Mouse (Mus musculus): ENCODE results near the gene H2-Ab1. TPM values are rescaled to one million over a fixed set of nuclear protein-coding genes. Genes with fewer than 3 reads are reported as not detected.

H2-Ab1 gene
- polyA plus RNA-seq, 1 experiment from 2014 or later: 11.7 TPM

- ATAC-seq (ENCODE audit: insufficient number of reproducible peaks, low FRiP score, low TSS enrichment, low read depth): peak; percentile 68; the same call in 1 of the 2 replicates
- Histone ChIP-seq H3K4me3 (replicated peaks) (peak overlapping the region; percentile 35), H3K27ac (replicated peaks) (no peak overlapping the region), H3K4me2 (replicated peaks) (peak overlapping the region; percentile 47), H3K27me3 (no peaks in the 10 kb centered on the region), H3K36me3 (no peaks in the 10 kb centered on the region), H3K9ac (no peak overlapping the region), H3K4me1 (0 out of 2 replicates have a peak, but pooled peaks cover 9% of the 10 kb centered on the region), H3K9me3 (replicated peaks) (no peaks in the 10 kb centered on the region)
- 17% methylated on average over 23 of the region's 23 CpGs for WGBS
Observed at GRCm38 (mm10) chr17:34295891-34296794, 38.7 kb downstream of the H2-Ab1 start.

DNA sequence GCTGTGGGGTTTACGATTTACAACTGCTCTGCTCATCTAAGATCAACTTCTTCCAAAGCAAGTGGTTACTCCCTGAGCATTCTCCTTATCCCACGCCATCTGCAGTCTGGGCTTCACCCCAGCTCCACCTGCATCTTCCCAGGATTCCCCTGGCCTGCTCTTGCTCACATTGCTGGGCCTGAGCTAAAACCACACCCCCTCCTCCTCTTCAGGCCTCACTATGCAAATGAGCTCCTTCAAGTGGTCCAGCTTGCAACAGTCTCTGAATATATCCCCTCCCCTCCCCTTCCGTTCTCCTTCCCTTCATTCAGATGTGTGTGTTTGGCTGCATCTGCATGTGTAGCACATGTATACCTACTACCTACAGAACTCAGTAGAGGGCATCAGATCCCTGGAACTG is 41.9 kb downstream of the H2-Ab1 start:
- Histone ChIP-seq H3K4me3 (replicated peaks) (no peak overlapping the region), H3K9me3 (replicated peaks) (no peaks in the 10 kb centered on the region), H3K4me1 (0 out of 2 replicates have a peak, but pooled peaks cover 5% of the 10 kb centered on the region), H3K27ac (replicated peaks) (no peak overlapping the region), H3K36me3 (no peaks in the 10 kb centered on the region), H3K4me2 (replicated peaks) (no peak overlapping the region), H3K27me3 (no peaks in the 10 kb centered on the region), H3K9ac (no peak overlapping the region)
- WGBS: 60% methylated on average over 3 of the region's 3 CpGs
- ATAC-seq (ENCODE audit: insufficient number of reproducible peaks, low FRiP score, low TSS enrichment, low read depth): no peak

GRCm38 (mm10) chr17:34300071-34300470 is 42.6 kb downstream of the H2-Ab1 start:
- Histone ChIP-seq H3K4me1 (0 out of 2 replicates have a peak, but pooled peaks cover 5% of the 10 kb centered on the region), H3K9me3 (replicated peaks) (no peaks in the 10 kb centered on the region), H3K9ac (no peak overlapping the region), H3K4me2 (replicated peaks) (no peak overlapping the region), H3K4me3 (replicated peaks) (no peak overlapping the region), H3K36me3 (no peaks in the 10 kb centered on the region), H3K27me3 (no peaks in the 10 kb centered on the region), H3K27ac (replicated peaks) (no peak overlapping the region)
- ATAC-seq (ENCODE audit: insufficient number of reproducible peaks, low FRiP score, low TSS enrichment, low read depth): no peak
- WGBS: 85% methylated on average over 8 of the region's 8 CpGs

- Histone ChIP-seq H3K9ac (no peak overlapping the region), H3K4me2 (replicated peaks) (no peak overlapping the region), H3K4me3 (replicated peaks) (no peak overlapping the region), H3K4me1 (0 out of 2 replicates have a peak, but pooled peaks cover 4% of the 10 kb centered on the region), H3K36me3 (no peaks in the 10 kb centered on the region), H3K27ac (replicated peaks) (no peak overlapping the region), H3K27me3 (no peaks in the 10 kb centered on the region), H3K9me3 (replicated peaks) (no peaks in the 10 kb centered on the region)
- 72% methylated on average over 23 of the region's 23 CpGs for WGBS
- ATAC-seq (ENCODE audit: insufficient number of reproducible peaks, low FRiP score, low TSS enrichment, low read depth): no peak
Observed at GRCm38 (mm10) chr17:34300691-34301566, 43.4 kb downstream of the H2-Ab1 start.

- H3K4me2 ChIP-seq (replicated peaks): no peak overlapping the region
- H3K27ac ChIP-seq (replicated peaks): no peak overlapping the region
- H3K27me3 ChIP-seq: no peaks in the 10 kb centered on the region
- WGBS: 82% methylated on average over 4 of the region's 4 CpGs
- H3K36me3 ChIP-seq: no peaks in the 10 kb centered on the region
- no peak for ATAC-seq (ENCODE audit: insufficient number of reproducible peaks, low FRiP score, low TSS enrichment, low read depth)
- no peaks in the 10 kb centered on the region for H3K9me3 ChIP-seq (replicated peaks)
- H3K4me3 ChIP-seq (replicated peaks): no peak overlapping the region
- H3K4me1 ChIP-seq: no peaks in the 10 kb centered on the region
- no peak overlapping the region for H3K9ac ChIP-seq
Observed at GRCm38 (mm10) chr17:34301670-34302190, 44.2 kb downstream of the H2-Ab1 start.

GRCm38 (mm10) chr17:34303789-34304188 is 46.3 kb downstream of the H2-Ab1 start:
- H3K36me3 ChIP-seq: no peaks in the 10 kb centered on the region
- H3K4me1 ChIP-seq: no peaks in the 10 kb centered on the region
- no peak for ATAC-seq (ENCODE audit: insufficient number of reproducible peaks, low FRiP score, low TSS enrichment, low read depth)
- 77% methylated on average over 2 of the region's 2 CpGs for WGBS
- H3K9ac ChIP-seq: no peak overlapping the region
- no peaks in the 10 kb centered on the region for H3K27me3 ChIP-seq
- no peak overlapping the region for H3K27ac ChIP-seq (replicated peaks)
- H3K4me3 ChIP-seq (replicated peaks): no peak overlapping the region
- H3K4me2 ChIP-seq (replicated peaks): no peak overlapping the region
- H3K9me3 ChIP-seq (replicated peaks): no peaks in the 10 kb centered on the region

GRCm38 (mm10) chr17:34304751-34305150 is 47.3 kb downstream of the H2-Ab1 start:
- no peak overlapping the region for H3K27ac ChIP-seq (replicated peaks)
- no peaks in the 10 kb centered on the region for H3K36me3 ChIP-seq
- no peak overlapping the region for H3K9ac ChIP-seq
- H3K4me3 ChIP-seq (replicated peaks): no peak overlapping the region
- no peaks in the 10 kb centered on the region for H3K9me3 ChIP-seq (replicated peaks)
- WGBS: 17% methylated on average over 4 of the region's 4 CpGs
- H3K27me3 ChIP-seq: no peaks in the 10 kb centered on the region; the same call in 1 of the 2 replicates
- H3K4me1 ChIP-seq: 0 out of 2 replicates have a peak, but pooled peaks cover 5% of the 10 kb centered on the region
- ATAC-seq (ENCODE audit: insufficient number of reproducible peaks, low FRiP score, low TSS enrichment, low read depth): 0 out of 2 replicates have a peak, but pooled peaks have one; percentile 41
- H3K4me2 ChIP-seq (replicated peaks): no peak overlapping the region

GRCm38 (mm10) chr17:34305380-34306030 is 48.0 kb downstream of the H2-Ab1 start, which contains the start of gene H2-Eb1:
TSS of gene H2-Eb1 (plus strand) at chr17:34305867.
- no peaks in the 10 kb centered on the region; the same call in 1 of the 2 replicates for H3K27me3 ChIP-seq
- no peak within 1 kb of the TSS for H3K27ac ChIP-seq (replicated peaks)
- H3K9ac ChIP-seq: no peak within 1 kb of the TSS
- no peaks in the 10 kb centered on the region for H3K9me3 ChIP-seq (replicated peaks)
- peak; percentile 74 for ATAC-seq (ENCODE audit: insufficient number of reproducible peaks, low FRiP score, low TSS enrichment, low read depth)
- H3K4me3 ChIP-seq (replicated peaks): no peak within 1 kb of the TSS
- H3K36me3 ChIP-seq: no peaks in the 10 kb centered on the region
- H3K4me1 ChIP-seq: 0 out of 2 replicates have a peak, but pooled peaks cover 8% of the 10 kb centered on the region
- no peak within 1 kb of the TSS for H3K4me2 ChIP-seq (replicated peaks)

- H3K9ac ChIP-seq: no peak overlapping the region
- ATAC-seq (ENCODE audit: insufficient number of reproducible peaks, low FRiP score, low TSS enrichment, low read depth): no peak
- H3K4me1 ChIP-seq: 0 out of 2 replicates have a peak, but pooled peaks cover 8% of the 10 kb centered on the region
- no peak overlapping the region for H3K4me2 ChIP-seq (replicated peaks)
- no peaks in the 10 kb centered on the region for H3K36me3 ChIP-seq
- no peaks in the 10 kb centered on the region; the same call in 1 of the 2 replicates for H3K27me3 ChIP-seq
- H3K9me3 ChIP-seq (replicated peaks): no peaks in the 10 kb centered on the region
- 76% methylated on average over 2 of the region's 2 CpGs for WGBS
- H3K27ac ChIP-seq (replicated peaks): no peak overlapping the region
- no peak overlapping the region for H3K4me3 ChIP-seq (replicated peaks)
Observed at GRCm38 (mm10) chr17:34306407-34306806, 48.9 kb downstream of the H2-Ab1 start.

DNA sequence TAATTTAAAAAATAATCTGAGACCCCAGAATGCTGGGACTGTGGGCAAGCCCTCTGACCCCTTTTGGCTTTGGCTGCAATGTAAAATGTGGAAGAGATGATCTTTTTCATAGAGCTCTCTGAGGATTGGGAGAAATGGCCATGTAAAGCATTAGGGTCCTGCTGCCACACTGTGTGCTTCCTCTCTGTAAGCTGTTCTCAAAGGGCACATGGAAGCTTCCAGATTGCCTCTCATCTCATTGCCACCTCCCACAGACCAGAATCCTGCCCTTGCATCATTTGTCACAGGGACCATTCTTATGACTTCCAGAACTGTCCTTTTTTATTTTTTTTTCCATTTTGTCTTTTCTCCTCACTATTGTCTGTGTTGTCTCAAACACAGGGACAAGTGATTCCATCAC is 49.7 kb downstream of the H2-Ab1 start:
- H3K4me1 ChIP-seq: 0 out of 2 replicates have a peak, but pooled peaks cover 8% of the 10 kb centered on the region
- H3K27me3 ChIP-seq: no peaks in the 10 kb centered on the region; the same call in 1 of the 2 replicates
- H3K27ac ChIP-seq (replicated peaks): no peak overlapping the region
- H3K4me3 ChIP-seq (replicated peaks): no peak overlapping the region
- H3K9me3 ChIP-seq (replicated peaks): no peaks in the 10 kb centered on the region
- ATAC-seq (ENCODE audit: insufficient number of reproducible peaks, low FRiP score, low TSS enrichment, low read depth): no peak
- H3K4me2 ChIP-seq (replicated peaks): no peak overlapping the region
- H3K36me3 ChIP-seq: no peaks in the 10 kb centered on the region
- no peak overlapping the region for H3K9ac ChIP-seq
